Mouse (Mus musculus): ENCODE results near the gene Aldh8a1.
"Not testable (repeated sequence)": the region's sequence is repeated elsewhere in the genome, so short reads cannot be mapped to it uniquely, and the experiment has no call there.

Gene Aldh8a1

GRCm38 (mm10) chr10:21367481-21367880 is 9.6 kb upstream of the Aldh8a1 start:
- no peak for DNase-seq (ENCODE audit: low spot score)

GRCm38 (mm10) chr10:21369586-21369985 is 7.5 kb upstream of the Aldh8a1 start:
- DNase-seq (ENCODE audit: low spot score): no peak

GRCm38 (mm10) chr10:21372271-21372670 is 4.8 kb upstream of the Aldh8a1 start:
- DNase-seq (ENCODE audit: low spot score): no peak

GRCm38 (mm10) chr10:21378196-21378944 is 1.3 kb downstream of the Aldh8a1 start:
- DNase-seq (ENCODE audit: low spot score): no peak

GRCm38 (mm10) chr10:21382914-21383313 is 5.8 kb downstream of the Aldh8a1 start:
- DNase-seq (ENCODE audit: low spot score): no peak

- no peak for DNase-seq (ENCODE audit: low spot score)
These were observed 8.1 kb downstream of the Aldh8a1 start for GRCm38 (mm10) chr10:21385111-21385663.

- no peak for DNase-seq (ENCODE audit: low spot score)
These were observed 12.0 kb downstream of the Aldh8a1 start for GRCm38 (mm10) chr10:21389075-21389474.

- DNase-seq (ENCODE audit: low spot score): no peak
These were observed 13.3 kb downstream of the Aldh8a1 start for GRCm38 (mm10) chr10:21390440-21390839.

- no peak for DNase-seq (ENCODE audit: low spot score)
These were observed 14.2 kb downstream of the Aldh8a1 start for GRCm38 (mm10) chr10:21391286-21391685.

GRCm38 (mm10) chr10:21393390-21393789 is 16.3 kb downstream of the Aldh8a1 start:
- DNase-seq (ENCODE audit: low spot score): no peak

- DNase-seq (ENCODE audit: low spot score): no peak
These were observed 18.5 kb downstream of the Aldh8a1 start for GRCm38 (mm10) chr10:21395426-21396139.

- not testable (repeated sequence) for DNase-seq (ENCODE audit: low spot score)
These were observed 21.9 kb downstream of the Aldh8a1 start for GRCm38 (mm10) chr10:21398873-21399425.

GRCm38 (mm10) chr10:21399622-21400021 is 22.5 kb downstream of the Aldh8a1 start:
- DNase-seq (ENCODE audit: low spot score): no peak

GRCm38 (mm10) chr10:21400031-21400430 is 22.9 kb downstream of the Aldh8a1 start:
- DNase-seq (ENCODE audit: low spot score): no peak

GRCm38 (mm10) chr10:21400453-21400852 is 23.4 kb downstream of the Aldh8a1 start:
- no peak for DNase-seq (ENCODE audit: low spot score)

GRCm38 (mm10) chr10:21401259-21401658 is 24.2 kb downstream of the Aldh8a1 start:
- DNase-seq (ENCODE audit: low spot score): no peak

- no peak for DNase-seq (ENCODE audit: low spot score)
These were observed 27.7 kb downstream of the Aldh8a1 start for GRCm38 (mm10) chr10:21404822-21405221.

- DNase-seq (ENCODE audit: low spot score): no peak
These were observed 28.8 kb downstream of the Aldh8a1 start for GRCm38 (mm10) chr10:21405707-21406534.

GRCm38 (mm10) chr10:21410711-21411110 is 33.6 kb downstream of the Aldh8a1 start:
- DNase-seq (ENCODE audit: low spot score): no peak

- DNase-seq (ENCODE audit: low spot score): no peak
These were observed 34.6 kb downstream of the Aldh8a1 start for GRCm38 (mm10) chr10:21411621-21412205.

GRCm38 (mm10) chr10:21415031-21415430 is 37.9 kb downstream of the Aldh8a1 start:
- no peak for DNase-seq (ENCODE audit: low spot score)
